Mouse (Mus musculus) B cell, adult (primary cell): ENCODE results near the gene Afm. TPM values are rescaled to one million over a fixed set of nuclear protein-coding genes. Genes with fewer than 3 reads are reported as not detected.

Experiments
- total RNA-seq: library from RNA; stranded (reverse); gene quantifications from 4 replicates; pipeline ENCODE4 v1.2.4, GENCODE M21; 2023; ENCODE audit not compliant: inconsistent age

The Afm gene
- total RNA-seq: not detected in 4 replicates

GRCm38 (mm10) chr5:90518356-90519100 is at the start of gene Afm:
Afm (plus strand) TSS chr5:90518932.

GRCm38 (mm10) chr5:90490518-90490917 is 28.2 kb upstream of the Afm start, which contains the start of gene Afp:
Afp (plus strand) TSS chr5:90490737.

GRCm38 (mm10) chr5:90560743-90561142 is 42.0 kb downstream of the Afm start, which contains the start of gene 5830473C10Rik:
5830473C10Rik (plus strand) TSS chr5:90561107.

Other genes with a start within 250 kb of the Afm start
- 134 to 159 TPM (median 143 TPM) in 4 replicates for gene Ankrd17, start 152.4 kb upstream of the Afm start, total RNA-seq
- gene Gm9958, start 151.7 kb upstream of the Afm start, total RNA-seq: 3.5 to 5.0 TPM (median 4.0 TPM) in 4 replicates
- not detected in 4 replicates for gene Alb, start 58.0 kb upstream of the Afm start, total RNA-seq
- gene Afp, start 28.2 kb upstream of the Afm start, total RNA-seq: 2.8 to 5.1 TPM (median 3.6 TPM) in 4 replicates
- gene 5830473C10Rik, start 42.2 kb downstream of the Afm start, total RNA-seq: not detected in 4 replicates
- gene Rassf6, start 121.7 kb downstream of the Afm start, total RNA-seq: 2.4 to 4.6 TPM (median 3.2 TPM) in 4 replicates
- gene Cxcl5, start 240.4 kb downstream of the Afm start, total RNA-seq: not detected in 4 replicates
- gene Ppbp, start 249.6 kb downstream of the Afm start, total RNA-seq: 2.0 to 2.9 TPM (median 2.7 TPM) in 4 replicates